Mouse (Mus musculus): ENCODE measurements around the gene Cryba1. TPM values are rescaled to one million over a fixed set of nuclear protein-coding genes. Genes with fewer than 3 reads are reported as not detected.

The Cryba1 gene
- polyA plus RNA-seq, 1 experiment from 2014 or later: 2.7 TPM

DNA sequence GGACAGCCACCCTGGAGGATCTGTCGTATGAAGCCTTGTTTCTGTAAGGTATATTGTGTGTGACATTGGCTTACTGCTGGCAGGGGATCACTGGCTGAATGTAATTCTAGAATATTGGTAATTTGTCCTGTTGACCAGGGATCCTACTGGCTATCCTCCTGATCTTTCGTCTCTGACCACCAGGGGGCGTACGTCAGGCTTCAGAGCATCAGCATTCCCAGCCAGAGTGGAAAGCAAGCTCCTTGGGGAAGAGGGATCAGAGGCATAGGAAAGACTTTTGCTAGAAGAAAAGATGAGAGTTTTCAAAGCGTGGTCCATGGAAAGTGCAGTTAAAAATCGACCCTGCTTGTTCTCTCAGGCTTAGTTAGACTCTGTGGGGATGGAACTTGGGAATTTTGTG lies 12.2 kb upstream of the Cryba1 start:
- Histone ChIP-seq H3K9ac (ENCODE audit: low read depth, low read length) (no peak overlapping the region), H3K9me3 (ENCODE audit: control insufficient read depth, low read length) (no peaks in the 10 kb centered on the region), H3K27ac (ENCODE audit: low read depth, low read length) (no peak overlapping the region), H3K4me1 (replicated peaks; ENCODE audit: control insufficient read depth, insufficient read depth, low read length) (no peaks in the 10 kb centered on the region), H3K36me3 (ENCODE audit: control insufficient read depth, insufficient read depth, low read length) (no peaks in the 10 kb centered on the region), H3K4me3 (ENCODE audit: low read depth, low read length) (no peak overlapping the region), H3K27me3 (ENCODE audit: control insufficient read depth, insufficient read depth, low read length) (no peaks in the 10 kb centered on the region), H3K4me2 (replicated peaks; ENCODE audit: low read depth, low read length) (no peak overlapping the region)
- WGBS: 3% methylated on average over 6 of the region's 6 CpGs
- no peak for ATAC-seq (ENCODE audit: low FRiP score)
- peak; percentile 93 for DNase-seq (ENCODE audit: low spot score)

DNA sequence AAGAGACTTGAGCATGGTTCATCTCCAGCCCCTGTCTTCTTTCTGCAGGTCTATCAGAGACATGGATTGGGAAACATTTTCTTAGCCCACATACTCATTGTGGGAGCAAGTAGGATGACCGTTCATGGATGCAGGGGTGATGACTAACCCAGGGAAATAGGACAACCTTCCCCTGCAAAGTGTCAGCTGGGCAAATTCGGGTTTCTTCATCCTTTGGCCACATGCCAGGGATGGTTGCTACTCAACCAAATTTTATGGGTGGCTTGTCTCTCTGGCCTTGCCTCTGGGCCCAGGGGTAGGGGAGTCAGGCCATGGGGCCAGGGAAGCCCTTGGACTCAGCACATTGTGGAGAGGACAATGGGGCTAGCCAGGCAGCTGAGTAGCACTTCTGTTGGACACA lies 3.5 kb upstream of the Cryba1 start:
- Histone ChIP-seq H3K36me3 (ENCODE audit: control insufficient read depth, insufficient read depth, low read length) (no peaks in the 10 kb centered on the region), H3K9me3 (ENCODE audit: control insufficient read depth, low read length) (no peaks in the 10 kb centered on the region), H3K4me1 (replicated peaks; ENCODE audit: control insufficient read depth, insufficient read depth, low read length) (no peaks in the 10 kb centered on the region), H3K27ac (ENCODE audit: low read depth, low read length) (no peak overlapping the region), H3K4me2 (replicated peaks; ENCODE audit: low read depth, low read length) (no peak overlapping the region), H3K27me3 (ENCODE audit: control insufficient read depth, insufficient read depth, low read length) (no peaks in the 10 kb centered on the region), H3K9ac (ENCODE audit: low read depth, low read length) (no peak overlapping the region), H3K4me3 (ENCODE audit: low read depth, low read length) (no peak overlapping the region)
- 50% methylated on average over 2 of the region's 2 CpGs for WGBS
- ATAC-seq (ENCODE audit: low FRiP score) (no peak), DNase-seq (ENCODE audit: low spot score) (no peak)

DNA sequence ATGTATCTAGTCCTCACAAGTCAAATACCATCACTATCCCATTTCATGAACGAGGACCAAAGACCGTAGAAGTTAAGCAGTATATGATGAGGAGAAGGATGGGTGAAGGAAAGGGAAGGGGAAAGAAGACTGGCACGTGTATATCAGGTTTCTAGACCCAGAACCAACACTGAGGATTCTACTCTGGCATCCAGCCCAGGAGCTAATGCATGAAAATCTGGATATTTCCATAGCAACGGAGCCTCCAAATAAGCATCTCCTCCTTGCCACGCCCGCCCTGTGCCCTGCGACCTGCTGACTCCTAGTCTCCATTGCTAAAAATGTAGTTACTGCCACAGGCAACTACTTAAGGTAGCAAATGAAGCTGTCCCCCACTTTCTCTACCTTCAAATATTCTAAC lies 317 bp downstream of the Cryba1 start:
- no peak overlapping the region for H3K9ac ChIP-seq (ENCODE audit: low read depth, low read length)
- no peak overlapping the region for H3K4me2 ChIP-seq (replicated peaks; ENCODE audit: low read depth, low read length)
- H3K27ac ChIP-seq (ENCODE audit: low read depth, low read length): no peak overlapping the region
- H3K4me3 ChIP-seq (ENCODE audit: low read depth, low read length): no peak overlapping the region
- 82% methylated on average over 7 of the region's 7 CpGs for WGBS
- no peaks in the 10 kb centered on the region for H3K4me1 ChIP-seq (replicated peaks; ENCODE audit: control insufficient read depth, insufficient read depth, low read length)
- H3K9me3 ChIP-seq (ENCODE audit: control insufficient read depth, low read length): no peaks in the 10 kb centered on the region
- H3K36me3 ChIP-seq (ENCODE audit: control insufficient read depth, insufficient read depth, low read length): no peaks in the 10 kb centered on the region
- DNase-seq (ENCODE audit: low spot score) (no peak), ATAC-seq (ENCODE audit: low FRiP score) (no peak)
- H3K27me3 ChIP-seq (ENCODE audit: control insufficient read depth, insufficient read depth, low read length): no peaks in the 10 kb centered on the region

DNA sequence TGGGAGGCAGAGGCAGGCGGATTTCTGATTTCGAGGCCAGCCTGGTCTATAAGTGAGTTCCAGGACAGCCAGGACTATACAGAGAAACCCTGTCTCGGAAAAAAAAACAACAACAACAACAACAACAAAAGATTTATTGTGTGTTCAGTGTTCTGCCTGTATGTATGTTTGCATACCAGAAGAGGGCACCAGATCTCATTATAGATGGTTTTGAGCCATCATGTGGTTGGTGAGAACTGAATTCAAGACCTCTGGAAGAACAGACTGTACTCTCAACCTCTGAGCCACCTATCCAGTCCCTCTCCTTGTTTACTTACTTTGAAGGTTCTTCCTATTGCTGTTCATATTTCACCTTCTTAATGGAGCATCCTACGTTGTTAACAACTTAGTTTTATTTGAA lies 3.7 kb downstream of the Cryba1 start:
- Histone ChIP-seq H3K27me3 (ENCODE audit: control insufficient read depth, insufficient read depth, low read length) (no peaks in the 10 kb centered on the region), H3K4me2 (replicated peaks; ENCODE audit: low read depth, low read length) (no peak overlapping the region), H3K4me3 (ENCODE audit: low read depth, low read length) (no peak overlapping the region), H3K9ac (ENCODE audit: low read depth, low read length) (no peak overlapping the region), H3K36me3 (ENCODE audit: control insufficient read depth, insufficient read depth, low read length) (no peaks in the 10 kb centered on the region), H3K9me3 (ENCODE audit: control insufficient read depth, low read length) (no peaks in the 10 kb centered on the region), H3K27ac (ENCODE audit: low read depth, low read length) (no peak overlapping the region), H3K4me1 (replicated peaks; ENCODE audit: control insufficient read depth, insufficient read depth, low read length) (no peaks in the 10 kb centered on the region)
- WGBS: 85% methylated on average over 4 of the region's 4 CpGs
- ATAC-seq (ENCODE audit: low FRiP score) (no peak), DNase-seq (ENCODE audit: low spot score) (no peak)

- Histone ChIP-seq H3K27ac (ENCODE audit: low read depth, low read length) (no peak overlapping the region), H3K4me1 (replicated peaks; ENCODE audit: control insufficient read depth, insufficient read depth, low read length) (no peaks in the 10 kb centered on the region), H3K27me3 (ENCODE audit: control insufficient read depth, insufficient read depth, low read length) (no peaks in the 10 kb centered on the region), H3K9me3 (ENCODE audit: control insufficient read depth, low read length) (no peaks in the 10 kb centered on the region), H3K4me2 (replicated peaks; ENCODE audit: low read depth, low read length) (no peak overlapping the region), H3K9ac (ENCODE audit: low read depth, low read length) (no peak overlapping the region), H3K4me3 (ENCODE audit: low read depth, low read length) (no peak overlapping the region), H3K36me3 (ENCODE audit: control insufficient read depth, insufficient read depth, low read length) (no peaks in the 10 kb centered on the region)
- ATAC-seq (ENCODE audit: low FRiP score) (no peak), DNase-seq (ENCODE audit: low spot score) (no peak)
- WGBS: 95% methylated on average over 2 of the region's 2 CpGs
Observed at GRCm38 (mm10) chr11:77719055-77719454, 6.0 kb downstream of the Cryba1 start.

DNA sequence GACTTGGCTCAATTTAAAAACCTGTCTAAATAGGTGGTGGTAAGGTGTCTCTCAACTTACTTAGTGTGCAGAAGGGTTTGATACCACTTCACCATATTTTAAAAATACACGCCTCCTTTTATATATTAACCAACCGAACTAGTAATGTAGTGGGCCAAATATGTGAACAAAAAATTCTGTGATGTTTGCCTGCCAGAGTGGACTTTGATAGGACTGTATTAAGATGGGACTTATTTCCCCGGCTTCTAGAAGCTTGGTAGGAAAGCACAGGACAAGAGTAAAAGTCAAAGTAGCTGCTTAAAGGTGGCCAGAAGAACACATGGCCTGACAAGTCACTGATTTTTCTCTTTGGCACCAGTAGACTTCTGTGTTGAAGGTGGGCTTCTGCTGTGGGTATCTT lies 11.3 kb downstream of the Cryba1 start:
- Histone ChIP-seq H3K9ac (ENCODE audit: low read depth, low read length) (no peak overlapping the region), H3K27ac (ENCODE audit: low read depth, low read length) (no peak overlapping the region), H3K4me1 (replicated peaks; ENCODE audit: control insufficient read depth, insufficient read depth, low read length) (no peaks in the 10 kb centered on the region), H3K9me3 (ENCODE audit: control insufficient read depth, low read length) (no peaks in the 10 kb centered on the region), H3K4me2 (replicated peaks; ENCODE audit: low read depth, low read length) (no peak overlapping the region), H3K27me3 (ENCODE audit: control insufficient read depth, insufficient read depth, low read length) (no peaks in the 10 kb centered on the region), H3K4me3 (ENCODE audit: low read depth, low read length) (no peak overlapping the region), H3K36me3 (ENCODE audit: control insufficient read depth, insufficient read depth, low read length) (no peaks in the 10 kb centered on the region)
- WGBS: 97% methylated on average over 3 of the region's 3 CpGs
- ATAC-seq (ENCODE audit: low FRiP score): no peak
- DNase-seq (ENCODE audit: low spot score): no peak

GRCm38 (mm10) chr11:77709039-77709438 lies 16.0 kb downstream of the Cryba1 start:
- Histone ChIP-seq H3K27me3 (ENCODE audit: control insufficient read depth, insufficient read depth, low read length) (no peaks in the 10 kb centered on the region), H3K4me1 (replicated peaks; ENCODE audit: control insufficient read depth, insufficient read depth, low read length) (no peaks in the 10 kb centered on the region), H3K36me3 (ENCODE audit: control insufficient read depth, insufficient read depth, low read length) (no peaks in the 10 kb centered on the region), H3K4me2 (replicated peaks; ENCODE audit: low read depth, low read length) (no peak overlapping the region), H3K4me3 (ENCODE audit: low read depth, low read length) (no peak overlapping the region), H3K27ac (ENCODE audit: low read depth, low read length) (no peak overlapping the region), H3K9me3 (ENCODE audit: control insufficient read depth, low read length) (no peaks in the 10 kb centered on the region), H3K9ac (ENCODE audit: low read depth, low read length) (no peak overlapping the region)
- 83% methylated on average over 3 of the region's 3 CpGs for WGBS
- DNase-seq (ENCODE audit: low spot score): no peak
- ATAC-seq (ENCODE audit: low FRiP score): no peak

- no peaks in the 10 kb centered on the region for H3K36me3 ChIP-seq (ENCODE audit: control insufficient read depth, insufficient read depth, low read length)
Observed at GRCm38 (mm10) chr11:77705920-77706319, 19.2 kb downstream of the Cryba1 start.

GRCm38 (mm10) chr11:77697232-77697631 lies 27.9 kb downstream of the Cryba1 start:
- 89% methylated on average over 2 of the region's 2 CpGs for WGBS
- Histone ChIP-seq H3K27me3 (ENCODE audit: control insufficient read depth, insufficient read depth, low read length) (no peaks in the 10 kb centered on the region), H3K9me3 (ENCODE audit: control insufficient read depth, low read length) (no peaks in the 10 kb centered on the region), H3K4me2 (replicated peaks; ENCODE audit: low read depth, low read length) (no peak overlapping the region), H3K36me3 (ENCODE audit: control insufficient read depth, insufficient read depth, low read length) (peaks cover 20% of the 10 kb centered on the region), H3K9ac (ENCODE audit: low read depth, low read length) (no peak overlapping the region), H3K27ac (ENCODE audit: low read depth, low read length) (no peak overlapping the region), H3K4me1 (replicated peaks; ENCODE audit: control insufficient read depth, insufficient read depth, low read length) (no peaks in the 10 kb centered on the region), H3K4me3 (ENCODE audit: low read depth, low read length) (no peak overlapping the region)
- DNase-seq (ENCODE audit: low spot score) (no peak), ATAC-seq (ENCODE audit: low FRiP score) (no peak)

More at GRCm38 (mm10) chr11:77705920-77706319, 19.2 kb downstream of the Cryba1 start:
- 98% methylated on average over 3 of the region's 3 CpGs for WGBS
- Histone ChIP-seq H3K27me3 (ENCODE audit: control insufficient read depth, insufficient read depth, low read length) (no peaks in the 10 kb centered on the region), H3K4me1 (replicated peaks; ENCODE audit: control insufficient read depth, insufficient read depth, low read length) (no peaks in the 10 kb centered on the region), H3K9ac (ENCODE audit: low read depth, low read length) (no peak overlapping the region), H3K4me2 (replicated peaks; ENCODE audit: low read depth, low read length) (no peak overlapping the region), H3K27ac (ENCODE audit: low read depth, low read length) (no peak overlapping the region), H3K4me3 (ENCODE audit: low read depth, low read length) (no peak overlapping the region), H3K9me3 (ENCODE audit: control insufficient read depth, low read length) (no peaks in the 10 kb centered on the region)
- ATAC-seq (ENCODE audit: low FRiP score) (no peak), DNase-seq (ENCODE audit: low spot score) (no peak)
